Mouse (Mus musculus) midbrain, postnatal 0 days (tissue): Measurements from ENCODE around the gene Klhl36. TPM values are rescaled to one million over a fixed set of nuclear protein-coding genes. Genes with fewer than 3 reads are reported as not detected.

Experiments used
- ATAC-seq: fragments of 200-750 bp; cut with Nextera tagmentation; 2 replicates; pipeline ENCODE4 v1.8.0; 2017; ENCODE audit warnings: moderate number of reproducible peaks, mild to moderate bottlenecking, moderate TSS enrichment, moderate library complexity; ENCODE audit not compliant: low FRiP score
- DNase-seq: peaks from one replicate; pipeline ENCODE4 v3.0.0-alpha.2; 2015; ENCODE audit warnings: low spot score
- H3K27ac ChIP-seq: fragments of 300-500 bp; sonication (generic); 2 replicates; pipeline ENCODE4 v1.5.1; 2014; ENCODE audit warnings: low read depth, mild to moderate bottlenecking, low read length, mixed read lengths
- H3K27me3 ChIP-seq: fragments of 300-500 bp; sonication (generic); 2 replicates; pipeline ENCODE4 v1.6.1; 2014; ENCODE audit warnings: low read length, control low read depth, mixed read lengths; ENCODE audit not compliant: insufficient read depth
- H3K36me3 ChIP-seq: fragments of 300-500 bp; sonication (generic); 2 replicates; pipeline ENCODE4 v1.6.1; 2014; ENCODE audit warnings: low read length, control low read depth, mixed read lengths; ENCODE audit not compliant: insufficient read depth
- H3K4me1 ChIP-seq: fragments of 300-500 bp; sonication (generic); 2 replicates; pipeline ENCODE4 v1.6.1; 2014; ENCODE audit warnings: mild to moderate bottlenecking, control low read depth, antibody characterized with exemption, low read length, mixed read lengths; ENCODE audit not compliant: insufficient read depth
- H3K4me2 ChIP-seq: fragments of 300-500 bp; sonication (generic); 2 replicates; pipeline ENCODE4 v1.6.1; 2014; ENCODE audit warnings: low read depth, mild to moderate bottlenecking, low read length, mixed read lengths; ENCODE audit not compliant: poor library complexity, severe bottlenecking
- H3K4me3 ChIP-seq: fragments of 300-500 bp; sonication (generic); 2 replicates; pipeline ENCODE4 v1.5.1; 2014; ENCODE audit warnings: low read depth, mild to moderate bottlenecking, low read length, moderate library complexity
- H3K9ac ChIP-seq: fragments of 300-500 bp; sonication (generic); replicated peaks from 2 replicates; pipeline ENCODE4 v1.6.1; 2014; ENCODE audit warnings: mild to moderate bottlenecking, low read length, moderate library complexity, mixed read lengths; ENCODE audit not compliant: poor library complexity, severe bottlenecking
- H3K9me3 ChIP-seq: fragments of 300-500 bp; sonication (generic); 2 replicates; pipeline ENCODE4 v1.6.1; 2016; ENCODE audit warnings: low read length, control low read depth
- CTCF ChIP-seq: IDR thresholded peaks from 2 replicates; pipeline ENCODE4 v1.5.1; 2016; ENCODE audit warnings: antibody characterized with exemption, mild to moderate bottlenecking
- WGBS: fragments of 180-500 bp; shearing (Covaris S2); extraction: QIAGEN DNeasy Blood & Tissue Kit; methylation state at CpG from one replicate; pipeline ENCODE4 v1.1.7; 2014; 5-methylcytosine and 5-hydroxymethylcytosine counted together
- polyA plus RNA-seq: library from polyadenylated mRNA; unstranded; fragments of >200 nt; fragmentation: Nextera tagmentation; extraction: Ambion mirVana; gene quantifications from 2 replicates; pipeline ENCODE4 v1.2.1, GENCODE M21; 2015
- total RNA-seq: library from RNA; depleted of rRNA; stranded (reverse); fragments of >200 nt; gene quantifications from 2 replicates; pipeline ENCODE4 v1.2.3, GENCODE M21; 2014

The Klhl36 gene
- total and polyA plus RNA-seq, 2 experiments from 2014 or later, result 19.5 to 31.0 TPM

DNA sequence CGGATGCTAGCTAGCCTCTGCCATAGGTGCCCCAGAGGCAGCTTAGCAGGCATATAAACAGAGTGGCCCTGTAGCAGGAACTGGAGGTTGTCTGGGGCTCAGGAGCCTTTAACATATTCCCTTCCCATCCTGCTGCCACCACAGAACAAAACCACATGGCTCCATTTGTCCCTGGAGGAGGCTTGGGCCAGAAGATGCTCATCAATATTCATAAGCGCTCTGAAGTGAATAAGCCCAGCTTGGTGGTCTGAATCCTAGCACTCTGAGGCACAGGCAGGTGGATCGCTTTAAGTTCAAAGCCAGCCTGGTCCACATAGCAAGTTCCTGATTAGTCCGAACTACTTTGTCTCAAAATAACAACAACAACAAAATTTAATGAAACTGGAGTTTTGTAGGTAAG, 25.9 kb downstream of the Klhl36 start:
- H3K4me2 ChIP-seq, result no peak overlapping the region
- no peak overlapping the region for H3K9ac ChIP-seq
- 42% methylated on average over 4 of the region's 4 CpGs for WGBS
- no peak for TF ChIP-seq CTCF
- no peaks in the 10 kb centered on the region for H3K9me3 ChIP-seq
- H3K36me3 ChIP-seq, result no peaks in the 10 kb centered on the region
- DNase-seq (peak; percentile 42), ATAC-seq (no peak)
- H3K4me3 ChIP-seq, result no peak overlapping the region
- no peaks in the 10 kb centered on the region for H3K27me3 ChIP-seq
- H3K4me1 ChIP-seq, result no peaks in the 10 kb centered on the region
- no peak overlapping the region for H3K27ac ChIP-seq

GRCm38 (mm10) chr8:119897069-119897468, 35.0 kb downstream of the Klhl36 start:
- H3K4me3 ChIP-seq, result no peak overlapping the region
- ATAC-seq (no peak), DNase-seq (no peak)
- H3K4me2 ChIP-seq, result no peak overlapping the region
- H3K9me3 ChIP-seq, result no peaks in the 10 kb centered on the region
- no peaks in the 10 kb centered on the region for H3K4me1 ChIP-seq
- H3K9ac ChIP-seq, result no peak overlapping the region
- WGBS, result 78% methylated on average over 4 of the region's 4 CpGs
- no peak overlapping the region for H3K27ac ChIP-seq
- peaks cover 19% of the 10 kb centered on the region for H3K27me3 ChIP-seq
- H3K36me3 ChIP-seq, result no peaks in the 10 kb centered on the region
- TF ChIP-seq CTCF, result no peak

- ATAC-seq, result no peak
- no peak for TF ChIP-seq CTCF
Observed at GRCm38 (mm10) chr8:119897933-119898332, 35.9 kb downstream of the Klhl36 start.

GRCm38 (mm10) chr8:119901349-119901748, 39.3 kb downstream of the Klhl36 start:
- Histone ChIP-seq H3K9me3 (no peaks in the 10 kb centered on the region), H3K9ac (no peak overlapping the region), H3K4me2 (no peak overlapping the region), H3K27me3 (peaks cover 19% of the 10 kb centered on the region), H3K4me1 (no peaks in the 10 kb centered on the region), H3K27ac (no peak overlapping the region), H3K4me3 (no peak overlapping the region), H3K36me3 (no peaks in the 10 kb centered on the region)
- no peak for ATAC-seq
- no peak for DNase-seq
- no peak for TF ChIP-seq CTCF
- WGBS, result 76% methylated on average over 3 of the region's 3 CpGs

More at GRCm38 (mm10) chr8:119897933-119898332, 35.9 kb downstream of the Klhl36 start:
- WGBS, result 30% methylated on average over 13 of the region's 13 CpGs
- DNase-seq, result no peak
- no peak overlapping the region for H3K27ac ChIP-seq
- H3K4me1 ChIP-seq, result no peaks in the 10 kb centered on the region
- no peak overlapping the region for H3K4me2 ChIP-seq
- H3K27me3 ChIP-seq, result peaks cover 19% of the 10 kb centered on the region
- no peaks in the 10 kb centered on the region for H3K9me3 ChIP-seq
- no peaks in the 10 kb centered on the region for H3K36me3 ChIP-seq
- no peak overlapping the region for H3K9ac ChIP-seq
- no peak overlapping the region for H3K4me3 ChIP-seq

- no peak for ATAC-seq
- Histone ChIP-seq H3K9ac (no peak overlapping the region), H3K4me1 (no peaks in the 10 kb centered on the region), H3K36me3 (no peaks in the 10 kb centered on the region), H3K4me2 (no peak overlapping the region), H3K27ac (no peak overlapping the region), H3K9me3 (no peaks in the 10 kb centered on the region), H3K27me3 (peaks cover 18% of the 10 kb centered on the region), H3K4me3 (no peak overlapping the region)
- no peak for TF ChIP-seq CTCF
- 82% methylated on average over 8 of the region's 8 CpGs for WGBS
- no peak for DNase-seq
Observed at GRCm38 (mm10) chr8:119901952-119902351, 39.9 kb downstream of the Klhl36 start.

DNA sequence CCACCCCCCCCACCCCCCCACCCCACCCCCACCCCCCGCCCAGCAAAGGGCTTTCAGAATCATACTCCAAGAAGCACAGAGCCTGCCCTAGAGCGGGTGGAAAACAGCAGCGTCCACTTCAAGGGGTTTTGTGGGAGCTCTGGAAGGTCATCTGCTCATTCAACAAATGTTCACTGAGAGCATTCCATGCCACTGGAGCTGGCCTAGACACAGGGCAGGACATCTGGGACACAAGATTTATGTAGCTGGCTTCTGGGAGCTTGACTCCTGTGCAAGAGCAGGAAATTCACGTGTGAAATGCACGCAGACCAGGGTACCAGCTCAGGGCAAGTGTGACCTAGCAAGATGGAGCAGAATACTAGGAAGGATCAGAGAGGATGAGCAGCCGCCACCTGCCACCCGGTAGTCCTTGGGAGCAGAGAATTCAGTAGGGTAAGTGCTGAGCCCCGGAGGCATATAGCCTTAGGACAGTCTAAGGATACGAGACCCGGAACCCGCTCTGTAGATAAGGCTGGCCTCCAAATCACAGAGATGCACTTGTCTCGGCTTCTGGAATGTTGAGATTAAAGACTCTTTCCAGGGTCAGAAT, 42.4 kb downstream of the Klhl36 start:
- Histone ChIP-seq H3K4me2 (no peak overlapping the region), H3K4me1 (no peaks in the 10 kb centered on the region), H3K36me3 (no peaks in the 10 kb centered on the region), H3K4me3 (no peak overlapping the region), H3K27ac (no peak overlapping the region), H3K27me3 (no peaks in the 10 kb centered on the region), H3K9ac (no peak overlapping the region), H3K9me3 (no peaks in the 10 kb centered on the region)
- no peak for DNase-seq
- no peak for ATAC-seq
- WGBS, result 57% methylated on average over 12 of the region's 12 CpGs
- TF ChIP-seq CTCF, result no peak
